Mouse (Mus musculus) limb, embryonic 14.5 days (tissue): ENCODE results near the gene Sema3g. TPM values are rescaled to one million over a fixed set of nuclear protein-coding genes. Genes with fewer than 3 reads are reported as not detected.

Experiments used
- ATAC-seq: fragments of 200-750 bp; cut with Nextera tagmentation; 2 replicates; pipeline ENCODE4 v1.8.0; 2017; ENCODE audit warnings: low read depth, moderate number of reproducible peaks, moderate TSS enrichment; ENCODE audit not compliant: low FRiP score
- DNase-seq: peaks from one replicate; pipeline ENCODE4 v3.0.0-alpha.2; 2015; ENCODE audit warnings: low spot score
- H3K27ac ChIP-seq: fragments of 300-500 bp; sonication (generic); replicated peaks from 2 replicates; pipeline ENCODE4 v1.5.1; 2014; ENCODE audit warnings: low read depth, mild to moderate bottlenecking, low read length, moderate library complexity, mixed read lengths
- H3K27me3 ChIP-seq: fragments of 300-500 bp; sonication (generic); 2 replicates; pipeline ENCODE4 v1.6.1; 2014; ENCODE audit warnings: low read length, mixed read lengths; ENCODE audit not compliant: control insufficient read depth, insufficient read depth
- H3K36me3 ChIP-seq: fragments of 300-500 bp; sonication (generic); 2 replicates; pipeline ENCODE4 v1.6.1; 2014; ENCODE audit warnings: mild to moderate bottlenecking, low read length, moderate library complexity, mixed read lengths; ENCODE audit not compliant: control insufficient read depth, insufficient read depth
- H3K4me1 ChIP-seq: fragments of 300-500 bp; sonication (generic); 2 replicates; pipeline ENCODE4 v1.6.1; 2014; ENCODE audit warnings: antibody characterized with exemption, low read length, mixed read lengths; ENCODE audit not compliant: control insufficient read depth, insufficient read depth
- H3K4me2 ChIP-seq: fragments of 300-500 bp; sonication (generic); replicated peaks from 2 replicates; pipeline ENCODE4 v1.6.1; 2014; ENCODE audit warnings: low read depth, mild to moderate bottlenecking, low read length, moderate library complexity; ENCODE audit not compliant: severe bottlenecking
- H3K4me3 ChIP-seq: fragments of 300-500 bp; sonication (generic); replicated peaks from 2 replicates; pipeline ENCODE4 v1.5.1; 2014; ENCODE audit warnings: low read length
- H3K9ac ChIP-seq: fragments of 300-500 bp; sonication (generic); 2 replicates; pipeline ENCODE4 v1.6.1; 2014; ENCODE audit warnings: mild to moderate bottlenecking, low read depth, low read length, moderate library complexity; ENCODE audit not compliant: severe bottlenecking
- H3K9me3 ChIP-seq: fragments of 300-500 bp; sonication (generic); 2 replicates; pipeline ENCODE4 v1.6.1; 2016; ENCODE audit warnings: low read length; ENCODE audit not compliant: control insufficient read depth
- POLR2A ChIP-seq: fragments of 200-500 bp; IDR thresholded peaks from 2 replicates; pipeline ENCODE4 v1.8.0; 2012; ENCODE audit warnings: inconsistent platforms, mild to moderate bottlenecking, moderate library complexity, borderline replicate concordance; ENCODE audit not compliant: insufficient read depth, insufficient read length; ENCODE audit errors: extremely low read depth
- WGBS: fragments of 180-500 bp; shearing (Covaris S2); extraction: QIAGEN DNeasy Blood & Tissue Kit; methylation state at CpG from one replicate; pipeline ENCODE4 v1.1.7; 2014; 5-methylcytosine and 5-hydroxymethylcytosine counted together
- polyA plus RNA-seq, 2 experiments: library from polyadenylated mRNA; depleted of rRNA in 1 of 2; stranded (reverse) in 1 of 2; unstranded in 1 of 2; fragments of >200 nt; fragmentation: Nextera tagmentation in 1 of 2; extraction: Ambion mirVana in 1 of 2; gene quantifications; 2 replicates each; pipeline versions ENCODE4 v1.2.1 to v1.2.3; 2012 to 2014

Gene Sema3g
- polyA plus RNA-seq, 2 experiments, result 0.25 to 3.7 TPM

GRCm38 (mm10) chr14:31171821-31172220, 45.8 kb upstream of the Sema3g start:
- H3K4me3 ChIP-seq, result no peak overlapping the region
- no peaks in the 10 kb centered on the region for H3K27me3 ChIP-seq
- DNase-seq (no peak), ATAC-seq (no peak)
- H3K9me3 ChIP-seq, result no peaks in the 10 kb centered on the region
- no peak overlapping the region for H3K4me2 ChIP-seq
- H3K9ac ChIP-seq, result no peak overlapping the region
- H3K36me3 ChIP-seq, result peaks cover 71% of the 10 kb centered on the region
- no peak overlapping the region for H3K27ac ChIP-seq
- TF ChIP-seq POLR2A, result no peak
- no peaks in the 10 kb centered on the region for H3K4me1 ChIP-seq
- WGBS, result 94% methylated on average over 15 of the region's 15 CpGs

DNA sequence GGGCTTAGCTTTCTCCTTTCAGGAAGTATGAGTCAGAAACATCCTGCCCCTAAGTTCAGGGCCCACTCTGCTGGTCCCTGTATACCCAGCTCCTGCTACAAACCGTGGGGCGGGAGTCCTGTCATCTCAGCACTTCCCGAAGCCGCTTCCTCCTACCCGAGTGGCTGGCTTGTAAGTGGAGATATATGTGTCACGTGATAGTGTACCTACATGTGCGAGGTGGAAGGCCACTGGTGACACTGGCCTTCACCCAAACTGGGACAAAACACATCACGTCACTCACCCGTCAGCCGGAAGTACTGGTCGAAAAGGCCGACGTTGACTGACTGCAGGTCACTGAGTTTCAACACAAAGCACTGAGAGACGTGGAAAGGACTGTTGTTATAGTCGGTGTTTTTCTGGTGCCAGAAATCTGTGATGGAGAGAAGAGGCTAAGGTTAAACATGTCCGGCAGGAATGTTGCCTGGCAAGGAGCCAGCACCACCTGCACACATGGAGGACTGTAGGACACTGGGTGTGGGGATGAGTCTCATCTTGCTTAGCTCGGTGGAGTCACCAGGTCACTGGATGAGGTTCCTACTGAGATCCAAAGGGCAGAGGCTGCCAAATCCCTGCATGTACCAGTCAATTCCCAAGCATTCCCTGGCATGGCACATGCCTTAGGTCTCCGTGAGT, 44.7 kb upstream of the Sema3g start:
- no peak for DNase-seq
- 81% methylated on average over 18 of the region's 18 CpGs for WGBS

GRCm38 (mm10) chr14:31173537-31173936, 44.1 kb upstream of the Sema3g start:
- Histone ChIP-seq H3K36me3 (peaks cover 86% of the 10 kb centered on the region), H3K4me3 (no peak overlapping the region), H3K9ac (no peak overlapping the region), H3K4me2 (no peak overlapping the region), H3K4me1 (no peaks in the 10 kb centered on the region), H3K9me3 (no peaks in the 10 kb centered on the region), H3K27ac (no peak overlapping the region), H3K27me3 (no peaks in the 10 kb centered on the region)
- WGBS, result 88% methylated on average over 7 of the region's 7 CpGs
- ATAC-seq, result no peak
- no peak for DNase-seq
- no peak for TF ChIP-seq POLR2A

More for the DNA sequence above, 44.7 kb upstream of the Sema3g start:
- H3K4me2 ChIP-seq, result no peak overlapping the region
- no peaks in the 10 kb centered on the region for H3K9me3 ChIP-seq
- TF ChIP-seq POLR2A, result no peak
- H3K9ac ChIP-seq, result no peak overlapping the region
- no peak overlapping the region for H3K4me3 ChIP-seq
- H3K27me3 ChIP-seq, result no peaks in the 10 kb centered on the region
- H3K36me3 ChIP-seq, result peaks cover 82% of the 10 kb centered on the region
- H3K4me1 ChIP-seq, result no peaks in the 10 kb centered on the region
- H3K27ac ChIP-seq, result no peak overlapping the region
- no peak for ATAC-seq

GRCm38 (mm10) chr14:31177287-31177686, 40.4 kb upstream of the Sema3g start:
- H3K4me1 ChIP-seq, result no peaks in the 10 kb centered on the region
- H3K27ac ChIP-seq, result no peak overlapping the region
- 97% methylated on average over 16 of the region's 16 CpGs for WGBS

DNA sequence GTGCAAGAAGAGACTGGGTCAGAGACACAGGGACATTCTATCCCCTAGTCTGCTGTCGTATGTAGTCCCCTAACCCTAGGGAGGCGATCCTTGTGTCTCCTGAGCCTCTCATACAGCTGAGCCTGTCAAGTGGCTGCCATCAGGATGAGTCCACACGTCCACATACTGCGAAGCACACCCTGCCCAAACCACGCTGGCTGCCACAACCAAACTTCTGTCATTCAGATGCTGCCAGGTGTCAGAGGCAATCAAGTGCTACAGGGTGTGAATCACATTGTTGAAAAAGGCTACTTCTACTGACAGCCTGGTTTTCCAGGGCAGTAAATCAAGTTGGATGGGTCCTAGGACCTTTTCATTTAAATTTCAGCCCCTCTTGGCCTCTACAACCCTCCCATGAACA, 39.9 kb upstream of the Sema3g start:
- H3K4me3 ChIP-seq, result no peak overlapping the region
- no peak overlapping the region for H3K4me2 ChIP-seq
- no peak for DNase-seq
- no peaks in the 10 kb centered on the region for H3K27me3 ChIP-seq
- no peak for TF ChIP-seq POLR2A
- ATAC-seq, result no peak
- H3K9me3 ChIP-seq, result no peaks in the 10 kb centered on the region
- WGBS, result 93% methylated on average over 5 of the region's 5 CpGs
- no peak overlapping the region for H3K9ac ChIP-seq
- H3K4me1 ChIP-seq, result no peaks in the 10 kb centered on the region
- peaks cover 98% of the 10 kb centered on the region for H3K36me3 ChIP-seq
- no peak overlapping the region for H3K27ac ChIP-seq

More at GRCm38 (mm10) chr14:31177287-31177686, 40.4 kb upstream of the Sema3g start:
- Histone ChIP-seq H3K4me2 (no peak overlapping the region), H3K4me3 (no peak overlapping the region), H3K27me3 (no peaks in the 10 kb centered on the region), H3K9ac (no peak overlapping the region), H3K36me3 (peaks cover 98% of the 10 kb centered on the region), H3K9me3 (no peaks in the 10 kb centered on the region)
- no peak for TF ChIP-seq POLR2A
- DNase-seq (no peak), ATAC-seq (no peak)
